28 mouse cellular contexts compared by ENCODE assay signal in the genomic region with DNA sequence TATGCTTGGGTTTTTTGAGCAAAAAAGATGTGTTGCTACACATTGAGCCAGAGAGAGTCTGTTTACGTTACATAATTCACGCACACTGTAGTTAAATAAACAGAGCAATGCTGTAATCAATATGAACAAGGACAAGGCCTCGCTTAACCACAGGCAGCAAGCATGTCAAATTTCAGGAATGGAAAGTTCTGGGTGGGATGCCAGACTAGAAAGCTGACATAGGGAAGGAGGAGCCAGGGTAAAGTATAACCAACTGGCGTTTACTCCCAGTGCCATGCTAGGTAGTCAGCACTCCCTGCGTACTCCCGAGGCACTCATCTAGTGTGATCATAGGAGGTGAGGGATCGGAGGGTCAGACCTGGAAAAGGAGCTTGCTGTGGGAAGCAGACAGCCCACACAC.
DNase-seq lines count a peak whose midpoint lies in the region; ATAC-seq and TF ChIP-seq lines count a peak whose summit lies in the region.
"Had no signal": no experiment of that assay in that cellular context is flagged by ENCODE, and none has a peak within 500 bp of the region (broad histone marks: within the 10 kb centered on the region; RNA-seq: fewer than 3 reads in every experiment).

No protein-coding gene starts in this region.

- peak; percentile 53 for DNase-seq in heart, adult 11 months
- no peak for DNase-seq in heart, postnatal 36 days
- peak; percentile 59 for DNase-seq in lung, embryonic 14.5 days
- no peak for DNase-seq in lung, postnatal 4 days
- DNase-seq in layer of hippocampus, adult 9-10 months (ENCODE audit: low spot score) = no peak
- DNase-seq: adrenal gland, adult 2 months; adrenal gland, postnatal 14 days; B cell, adult 2 months; cerebellum, adult 11 months; cerebellum, adult 2 months; cerebellum, adult 9-11 months; cerebellum, postnatal 25 days; forebrain, postnatal 0 days; gastrocnemius, adult 2 months; gastrocnemius, postnatal 14 days; heart, adult 18-20 months; heart, postnatal 10 days; heart, postnatal 4 days had no signal

- no peak overlapping the region for H3K4me3 ChIP-seq in lung, embryonic 14.5 days (ENCODE audit: low read depth, low read length)
- no peak overlapping the region for H3K4me3 ChIP-seq in embryonic facial prominence, embryonic 13.5 days
- H3K4me3 ChIP-seq: gastrocnemius, adult 2 months; heart, embryonic 12.5 days; heart, embryonic 15.5 days had no signal

- intact Hi-C loops in heart, postnatal 36 days (cut with DNase I) = no loop called here

- ATAC-seq in lung, embryonic 14.5 days (ENCODE audit: insufficient read depth) = peak; percentile 60; the same call in 1 of the 2 replicates
- ATAC-seq in embryonic facial prominence, embryonic 13.5 days (ENCODE audit: insufficient number of reproducible peaks, insufficient read depth, low FRiP score, low TSS enrichment, low read depth) = peak; percentile 32; the same call in 1 of the 2 replicates
- no peak for ATAC-seq in erythroblast, adult 5-6 weeks (replicated peaks; ENCODE audit: low FRiP score, poor library complexity, severe bottlenecking)
- ATAC-seq: forebrain, embryonic 14.5 days; forebrain, postnatal 0 days; hindbrain, postnatal 0 days; inflammation-experienced regulatory T-cells, adult 6 months had no signal

- H3K9me3 ChIP-seq in lung, embryonic 14.5 days (ENCODE audit: low read depth, low read length) = no peaks in the 10 kb centered on the region
- no peaks in the 10 kb centered on the region for H3K9me3 ChIP-seq in embryonic facial prominence, embryonic 13.5 days
- H3K9me3 ChIP-seq: heart, embryonic 12.5 days; heart, embryonic 15.5 days had no signal

- no peaks in the 10 kb centered on the region for H3K4me1 ChIP-seq in lung, embryonic 14.5 days (ENCODE audit: insufficient read depth)
- peaks cover 4% of the 10 kb centered on the region for H3K4me1 ChIP-seq in embryonic facial prominence, embryonic 13.5 days
- H3K4me1 ChIP-seq: heart, embryonic 15.5 days had no signal

- no peak overlapping the region for H3K9ac ChIP-seq in lung, embryonic 14.5 days
- no peak overlapping the region for H3K9ac ChIP-seq in embryonic facial prominence, embryonic 13.5 days
- H3K9ac ChIP-seq: forebrain, postnatal 0 days; heart, embryonic 12.5 days; heart, embryonic 15.5 days; hindbrain, embryonic 14.5 days had no signal

- 58% methylated on average over 7 of the region's 7 CpGs for WGBS in lung, embryonic 14.5 days
- 43% methylated on average over 7 of the region's 7 CpGs for WGBS in embryonic facial prominence, embryonic 13.5 days

- no peak overlapping the region for H3K4me2 ChIP-seq in lung, embryonic 14.5 days
- H3K4me2 ChIP-seq in embryonic facial prominence, embryonic 13.5 days = no peak overlapping the region
- H3K4me2 ChIP-seq: heart, embryonic 12.5 days; heart, embryonic 15.5 days; hindbrain, embryonic 14.5 days had no signal

- no peaks in the 10 kb centered on the region for H3K27me3 ChIP-seq in lung, embryonic 14.5 days (ENCODE audit: insufficient read depth, low read length)
- no peaks in the 10 kb centered on the region for H3K27me3 ChIP-seq in embryonic facial prominence, embryonic 13.5 days
- H3K27me3 ChIP-seq: CH12.LX; heart, embryonic 12.5 days; heart, embryonic 15.5 days had no signal

- H3K27ac ChIP-seq in lung, embryonic 14.5 days (ENCODE audit: low read depth) = no peak overlapping the region
- H3K27ac ChIP-seq in embryonic facial prominence, embryonic 13.5 days = peak overlapping the region; percentile 75; the same call in 1 of the 2 replicates
- H3K27ac ChIP-seq: gastrocnemius, adult 2 months; heart, embryonic 15.5 days; hindbrain, embryonic 14.5 days; hindbrain, postnatal 0 days had no signal

- no peak for TF ChIP-seq CTCF in lung, embryonic 14.5 days (IDR thresholded peaks at IDR 0.05; ENCODE audit: low read depth)

- H3K36me3 ChIP-seq in lung, embryonic 14.5 days (ENCODE audit: insufficient read depth) = no peaks in the 10 kb centered on the region
- no peaks in the 10 kb centered on the region for H3K36me3 ChIP-seq in embryonic facial prominence, embryonic 13.5 days
- H3K36me3 ChIP-seq: G1E; heart, embryonic 12.5 days; heart, embryonic 15.5 days had no signal

Comparison
In these comparisons a context has a peak if more than half of its experiments do, and no peak if none do; other contexts are left out.
1. DNase-seq: peak in heart, adult 11 months (single experiment) and lung, embryonic 14.5 days (single experiment); none in heart, postnatal 36 days (0 of 2), lung, postnatal 4 days (0 of 2) and layer of hippocampus, adult 9-10 months (single experiment).